Mouse (Mus musculus) neural tube, embryonic 14.5 days (tissue): ENCODE results near the gene Galnt12. TPM values are rescaled to one million over a fixed set of nuclear protein-coding genes. Genes with fewer than 3 reads are reported as not detected.

Experiments used
- ATAC-seq: fragments of 200-750 bp; cut with Nextera tagmentation; 2 replicates; pipeline ENCODE4 v1.8.0; 2017; ENCODE audit warnings: low read depth, mild to moderate bottlenecking, moderate TSS enrichment, moderate library complexity
- H3K27ac ChIP-seq: fragments of 300-500 bp; sonication (generic); 2 replicates; pipeline ENCODE4 v1.5.1; 2014; ENCODE audit warnings: low read depth, mild to moderate bottlenecking, control low read depth, low read length, moderate library complexity, mixed read lengths
- H3K27me3 ChIP-seq: fragments of 300-500 bp; sonication (generic); 2 replicates; pipeline ENCODE4 v1.6.1; 2014; ENCODE audit warnings: low read length; ENCODE audit not compliant: control insufficient read depth, insufficient read depth
- H3K36me3 ChIP-seq: fragments of 300-500 bp; sonication (generic); 2 replicates; pipeline ENCODE4 v1.6.1; 2014; ENCODE audit warnings: low read length, mixed read lengths; ENCODE audit not compliant: control insufficient read depth, insufficient read depth
- H3K4me1 ChIP-seq: fragments of 300-500 bp; sonication (generic); 2 replicates; pipeline ENCODE4 v1.6.1; 2014; ENCODE audit warnings: low read length; ENCODE audit not compliant: control insufficient read depth, insufficient read depth
- H3K4me2 ChIP-seq: fragments of 300-500 bp; sonication (generic); 2 replicates; pipeline ENCODE4 v1.6.1; 2014; ENCODE audit warnings: mild to moderate bottlenecking, low read depth, low read length, control low read depth
- H3K4me3 ChIP-seq: fragments of 300-500 bp; sonication (generic); 2 replicates; pipeline ENCODE4 v1.5.1; 2014; ENCODE audit warnings: low read depth, low read length, control low read depth, mixed read lengths
- H3K9ac ChIP-seq: fragments of 300-500 bp; sonication (generic); replicated peaks from 2 replicates; pipeline ENCODE4 v1.6.1; 2014; ENCODE audit warnings: low read depth, mild to moderate bottlenecking, control low read depth, low read length, mixed read lengths
- H3K9me3 ChIP-seq: fragments of 300-500 bp; sonication (generic); 2 replicates; pipeline ENCODE4 v1.6.1; 2016; ENCODE audit warnings: low read length; ENCODE audit not compliant: control insufficient read depth
- WGBS: fragments of 180-500 bp; shearing (Covaris S2); extraction: QIAGEN DNeasy Blood & Tissue Kit; methylation state at CpG from one replicate; pipeline ENCODE4 v1.1.7; 2014; 5-methylcytosine and 5-hydroxymethylcytosine counted together
- polyA plus RNA-seq: library from polyadenylated mRNA; unstranded; fragments of >200 nt; fragmentation: Nextera tagmentation; extraction: Ambion mirVana; gene quantifications from 2 replicates; pipeline ENCODE4 v1.2.1, GENCODE M21; 2014

Galnt12 gene
- polyA plus RNA-seq, 1 experiment from 2014 or later = 0.58 TPM

DNA sequence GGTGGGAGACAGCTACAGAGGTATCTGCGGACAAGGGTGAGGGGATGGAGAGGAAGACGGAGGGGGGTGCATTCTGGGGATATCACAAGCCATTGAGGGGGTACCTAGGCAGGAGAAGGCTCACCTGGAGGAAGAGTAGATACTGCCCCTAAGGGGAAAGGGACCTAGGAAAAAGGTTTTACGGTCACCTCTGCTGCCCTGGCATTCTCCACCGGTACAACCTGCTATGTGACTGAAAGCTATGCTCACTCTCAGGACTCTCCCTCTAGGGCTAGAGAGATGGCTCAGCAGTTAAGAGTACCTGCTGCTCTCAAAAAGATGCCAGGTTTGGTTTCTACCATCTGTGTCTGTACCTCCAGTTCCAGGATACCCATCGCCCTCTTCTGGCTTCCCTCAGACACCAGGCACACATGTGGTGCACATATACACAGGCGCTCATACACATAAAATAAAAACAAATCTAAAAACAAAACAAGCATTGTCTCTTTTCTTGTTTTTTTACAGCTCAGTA is 36.1 kb upstream of the Galnt12 start:
- no peak overlapping the region for H3K27ac ChIP-seq
- H3K4me3 ChIP-seq = peak overlapping the region; percentile 82; the same call in 1 of the 2 replicates
- H3K4me1 ChIP-seq = peaks cover 19% of the 10 kb centered on the region; the same call in 1 of the 2 replicates
- H3K9ac ChIP-seq = no peak overlapping the region
- ATAC-seq = no peak
- H3K4me2 ChIP-seq = peak overlapping the region; percentile 65; the same call in 1 of the 2 replicates
- H3K36me3 ChIP-seq = no peaks in the 10 kb centered on the region
- WGBS = 98% methylated on average over 6 of the region's 6 CpGs
- no peaks in the 10 kb centered on the region for H3K27me3 ChIP-seq
- H3K9me3 ChIP-seq = no peaks in the 10 kb centered on the region

- H3K9ac ChIP-seq = peak within 1 kb of the TSS; percentile 72
- peak; percentile 88 for ATAC-seq
- no peaks in the 10 kb centered on the region for H3K9me3 ChIP-seq
- no peaks in the 10 kb centered on the region for H3K27me3 ChIP-seq
- peak within 1 kb of the TSS; percentile 65 for H3K4me2 ChIP-seq
- H3K4me1 ChIP-seq = 0 out of 2 replicates have a peak, but pooled peaks cover 7% of the 10 kb centered on the region
- H3K27ac ChIP-seq = peak within 1 kb of the TSS; percentile 73
- peak within 1 kb of the TSS; percentile 82 for H3K4me3 ChIP-seq
- under 1% methylated on average over 75 of the region's 86 CpGs for WGBS
- H3K36me3 ChIP-seq = no peaks in the 10 kb centered on the region
Observed at GRCm38 (mm10) chr4:47056791-47057509, 34.8 kb upstream of the Galnt12 start, which contains the start of gene Anks6. Gene Anks6 (minus strand): TSS chr4:47057427.

DNA sequence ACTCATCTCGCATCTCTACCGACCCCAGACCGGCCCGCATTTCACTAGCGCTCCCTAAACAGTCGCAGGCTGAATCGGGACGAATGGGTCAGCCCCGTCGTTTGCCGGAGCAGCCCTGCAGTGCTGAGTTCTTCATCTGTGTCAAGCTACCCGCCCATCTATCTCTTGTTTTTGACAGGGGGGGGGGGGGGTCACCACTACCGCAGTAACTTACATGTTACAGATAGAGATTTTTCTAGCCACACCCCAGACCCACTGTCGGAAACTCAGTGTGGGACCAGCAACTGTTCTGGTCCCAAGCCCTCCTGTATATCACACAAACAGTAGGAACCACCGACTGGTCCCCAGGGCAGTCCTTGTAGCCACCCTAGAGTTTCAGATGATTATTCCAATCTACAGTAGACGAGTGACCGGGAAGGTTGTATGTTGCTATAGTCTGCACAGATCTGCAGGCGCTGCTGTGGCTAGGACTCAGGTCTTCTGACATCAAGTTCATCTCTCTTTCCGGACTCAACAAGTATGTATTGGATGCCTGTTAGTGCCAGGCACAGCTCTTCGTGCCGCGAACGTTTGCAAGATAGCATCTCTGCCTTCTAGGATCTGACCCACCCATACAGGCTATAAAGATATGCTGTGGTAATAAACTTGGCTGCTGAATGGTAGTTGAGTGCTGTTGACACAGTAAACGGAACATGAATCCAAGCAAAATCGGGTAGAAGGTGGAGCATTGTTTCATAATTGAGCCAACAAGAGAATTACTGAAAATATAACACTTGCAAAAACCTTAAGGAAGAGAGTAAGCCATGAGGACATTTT is 34.0 kb upstream of the Galnt12 start:
- H3K27me3 ChIP-seq = no peaks in the 10 kb centered on the region
- peak overlapping the region; percentile 65 for H3K4me2 ChIP-seq
- H3K27ac ChIP-seq = peak overlapping the region; percentile 73
- no peaks in the 10 kb centered on the region for H3K9me3 ChIP-seq
- H3K4me1 ChIP-seq = 0 out of 2 replicates have a peak, but pooled peaks cover 7% of the 10 kb centered on the region
- peak overlapping the region; percentile 72 for H3K9ac ChIP-seq
- ATAC-seq = peak; percentile 36
- WGBS = 37% methylated on average over 25 of the region's 25 CpGs
- H3K36me3 ChIP-seq = no peaks in the 10 kb centered on the region
- H3K4me3 ChIP-seq = peak overlapping the region; percentile 82

- H3K36me3 ChIP-seq = no peaks in the 10 kb centered on the region
- no peaks in the 10 kb centered on the region for H3K9me3 ChIP-seq
- H3K27ac ChIP-seq = no peak overlapping the region
- no peak overlapping the region for H3K9ac ChIP-seq
- H3K4me1 ChIP-seq = 0 out of 2 replicates have a peak, but pooled peaks cover 6% of the 10 kb centered on the region
- ATAC-seq = no peak
- no peak overlapping the region for H3K4me3 ChIP-seq
- 11% methylated on average over 1 of the region's 1 CpGs for WGBS
- no peak overlapping the region for H3K4me2 ChIP-seq
- H3K27me3 ChIP-seq = no peaks in the 10 kb centered on the region
Observed at GRCm38 (mm10) chr4:47060900-47061299, 30.8 kb upstream of the Galnt12 start.

GRCm38 (mm10) chr4:47075054-47075453 is 16.7 kb upstream of the Galnt12 start:
- no peaks in the 10 kb centered on the region for H3K9me3 ChIP-seq
- H3K36me3 ChIP-seq = no peaks in the 10 kb centered on the region
- no peak overlapping the region for H3K9ac ChIP-seq
- H3K4me3 ChIP-seq = no peak overlapping the region
- H3K4me2 ChIP-seq = no peak overlapping the region
- H3K27ac ChIP-seq = no peak overlapping the region
- H3K27me3 ChIP-seq = no peaks in the 10 kb centered on the region
- H3K4me1 ChIP-seq = no peaks in the 10 kb centered on the region
- ATAC-seq = no peak
- 29% methylated on average over 2 of the region's 2 CpGs for WGBS

- no peak overlapping the region for H3K27ac ChIP-seq
- WGBS = 93% methylated on average over 17 of the region's 17 CpGs
- no peak overlapping the region for H3K4me2 ChIP-seq
- H3K9me3 ChIP-seq = no peaks in the 10 kb centered on the region
- no peak overlapping the region for H3K9ac ChIP-seq
- no peaks in the 10 kb centered on the region for H3K27me3 ChIP-seq
- ATAC-seq = no peak
- no peaks in the 10 kb centered on the region for H3K36me3 ChIP-seq
- no peak overlapping the region for H3K4me3 ChIP-seq
- H3K4me1 ChIP-seq = no peaks in the 10 kb centered on the region
Observed at GRCm38 (mm10) chr4:47079997-47080646, 11.6 kb upstream of the Galnt12 start.

- no peak overlapping the region for H3K4me2 ChIP-seq
- ATAC-seq = no peak
- H3K36me3 ChIP-seq = no peaks in the 10 kb centered on the region
- no peaks in the 10 kb centered on the region for H3K9me3 ChIP-seq
- H3K4me1 ChIP-seq = no peaks in the 10 kb centered on the region
- WGBS = 97% methylated on average over 4 of the region's 4 CpGs
- no peak overlapping the region for H3K9ac ChIP-seq
- H3K27me3 ChIP-seq = no peaks in the 10 kb centered on the region
- H3K27ac ChIP-seq = no peak overlapping the region
- H3K4me3 ChIP-seq = no peak overlapping the region
Observed at GRCm38 (mm10) chr4:47080647-47081010, 11.1 kb upstream of the Galnt12 start.

DNA sequence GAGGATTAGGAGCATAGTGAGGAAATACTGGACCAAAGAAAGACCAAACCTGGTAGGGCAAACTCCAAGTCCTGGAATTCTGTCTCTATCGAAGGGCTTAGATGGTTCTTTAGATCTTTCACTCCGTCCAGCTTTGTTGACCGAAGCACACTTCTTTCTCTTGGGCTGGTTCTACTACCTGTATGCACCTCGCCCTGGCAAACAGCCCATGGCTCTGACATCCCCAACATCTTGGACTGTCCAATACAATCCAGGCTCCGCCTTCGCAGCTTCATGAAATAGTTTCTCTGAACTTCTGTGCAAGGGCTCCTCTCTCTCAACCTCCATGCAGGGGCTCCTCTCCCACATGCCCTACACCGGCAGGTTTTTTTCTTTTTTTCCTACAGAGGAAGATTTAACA is 7.9 kb upstream of the Galnt12 start:
- H3K27ac ChIP-seq = no peak overlapping the region
- H3K27me3 ChIP-seq = no peaks in the 10 kb centered on the region
- H3K4me2 ChIP-seq = no peak overlapping the region
- H3K9me3 ChIP-seq = no peaks in the 10 kb centered on the region
- no peak for ATAC-seq
- H3K36me3 ChIP-seq = no peaks in the 10 kb centered on the region
- H3K9ac ChIP-seq = no peak overlapping the region
- H3K4me1 ChIP-seq = no peaks in the 10 kb centered on the region
- WGBS = 91% methylated on average over 7 of the region's 7 CpGs
- no peak overlapping the region for H3K4me3 ChIP-seq
